Mouse (Mus musculus) CH12.LX (cell line): ENCODE measurements around the gene Daam1. TPM values are rescaled to one million over a fixed set of nuclear protein-coding genes. Genes with fewer than 3 reads are reported as not detected.

Source experiments
- DNase-seq: peaks from one replicate; pipeline ENCODE4 v3.0.0-alpha.2; 2013; ENCODE audit errors: extremely low read depth
- H3K27ac ChIP-seq: 2 replicates; pipeline ENCODE4 v1.5.1; 2012; ENCODE audit warnings: low read depth, mild to moderate bottlenecking, control low read depth, moderate library complexity; ENCODE audit not compliant: insufficient read depth
- H3K27me3 ChIP-seq: replicated peaks from 2 replicates; pipeline ENCODE3; 2012; ENCODE audit warnings: inconsistent platforms
- H3K36me3 ChIP-seq, 2 experiments: replicated peaks in 1 of 2; 2 replicates each; pipeline versions ENCODE3 to v1.6.1; 2012; ENCODE audit warnings: inconsistent platforms in 1 of 2, low read length in 1 of 2, mild to moderate bottlenecking in 1 of 2, mixed read lengths in 1 of 2, moderate library complexity in 1 of 2; ENCODE audit not compliant: control insufficient read depth in 1 of 2, insufficient read depth in 1 of 2
- H3K4me1 ChIP-seq, 2 experiments: 2 replicates each; pipeline ENCODE4 v1.6.1; 2012; ENCODE audit warnings: inconsistent platforms in 1 of 2, moderate library complexity in 1 of 2; ENCODE audit not compliant: insufficient read depth in 2 of 2, control insufficient read depth in 1 of 2
- H3K4me2 ChIP-seq: 2 replicates; pipeline ENCODE4 v1.6.1; 2012; ENCODE audit warnings: low read depth, mild to moderate bottlenecking, control low read depth; ENCODE audit not compliant: poor library complexity, insufficient read depth, severe bottlenecking
- H3K4me3 ChIP-seq, 3 experiments: fragments of 150-350 bp in 1 of 3; sonication (generic) in 1 of 3; replicated peaks in 1 of 3; 2 replicates each; pipeline versions ENCODE3 to v1.5.1; 2011 to 2012; ENCODE audit warnings: low read depth in 2 of 3, low read length in 2 of 3, mild to moderate bottlenecking in 2 of 3, moderate library complexity in 2 of 3, control low read depth in 1 of 3, improper control_type of control experiment in 1 of 3, inconsistent platforms in 1 of 3, mixed read lengths in 1 of 3; ENCODE audit not compliant: poor library complexity in 1 of 3
- H3K79me2 ChIP-seq: replicated peaks from 2 replicates; pipeline ENCODE4 v1.6.1; 2012; ENCODE audit warnings: mild to moderate bottlenecking, moderate library complexity; ENCODE audit not compliant: control insufficient read depth, poor library complexity, insufficient read depth, severe bottlenecking; ENCODE audit errors: extremely low read depth
- H3K9ac ChIP-seq: 2 replicates; pipeline ENCODE4 v1.6.1; 2012; ENCODE audit warnings: low read depth, mild to moderate bottlenecking, control low read depth, moderate library complexity; ENCODE audit not compliant: insufficient read depth
- H3K9me3 ChIP-seq: replicated peaks from 2 replicates; pipeline ENCODE3; 2012; ENCODE audit warnings: low read length, inconsistent platforms, mixed read lengths
- BHLHE40 ChIP-seq: IDR thresholded peaks from 2 replicates; pipeline ENCODE4 v1.6.1; 2011; ENCODE audit warnings: mild to moderate bottlenecking, low read depth, low read length, improper control_type of control experiment
- CHD1 ChIP-seq: IDR thresholded peaks from 2 replicates; pipeline ENCODE4 v1.6.1; 2012; ENCODE audit warnings: low read depth, low read length, improper control_type of control experiment, inconsistent platforms
- CTCF ChIP-seq, 2 experiments: IDR thresholded peaks in 1 of 2; conservative IDR thresholded peaks in 1 of 2; 2 replicates each; pipeline ENCODE4 v1.5.1; 2011 to 2012; ENCODE audit warnings: low read depth in 2 of 2, low read length in 2 of 2, improper control_type of control experiment in 1 of 2, inconsistent platforms in 1 of 2, mild to moderate bottlenecking in 1 of 2, moderate library complexity in 1 of 2
- ELF1 ChIP-seq: IDR thresholded peaks from 2 replicates; pipeline ENCODE4 v1.6.1; 2014; ENCODE audit warnings: low read depth, mild to moderate bottlenecking, inconsistent platforms, low read length, improper control_type of control experiment
- EP300 ChIP-seq: IDR thresholded peaks from 2 replicates; pipeline ENCODE4 v1.6.1; 2011; ENCODE audit warnings: low read length, improper control_type of control experiment
- MAFK ChIP-seq: IDR thresholded peaks from 2 replicates; pipeline ENCODE4 v1.6.1; 2011; ENCODE audit warnings: low read length, improper control_type of control experiment; ENCODE audit not compliant: insufficient replicate concordance
- MEF2A ChIP-seq: IDR thresholded peaks from 2 replicates; pipeline ENCODE4 v1.6.1; 2014; ENCODE audit warnings: low read depth, mild to moderate bottlenecking, inconsistent platforms, low read length, improper control_type of control experiment, borderline replicate concordance
- MXI1 ChIP-seq: IDR thresholded peaks from 2 replicates; pipeline ENCODE4 v1.6.1; 2011; ENCODE audit warnings: mild to moderate bottlenecking, low read depth, low read length, improper control_type of control experiment
- POLR2AphosphoS2 ChIP-seq: IDR thresholded peaks from 2 replicates; pipeline ENCODE4 v1.6.1; 2011; ENCODE audit warnings: low read depth, low read length, improper control_type of control experiment
- RAD21 ChIP-seq: IDR thresholded peaks from 2 replicates; pipeline ENCODE4 v1.6.1; 2011; ENCODE audit warnings: low read depth, mild to moderate bottlenecking, low read length, improper control_type of control experiment, moderate library complexity
- TBP ChIP-seq: conservative IDR thresholded peaks from 2 replicates; pipeline ENCODE4 v1.6.1; 2011; ENCODE audit warnings: low read depth, low read length, improper control_type of control experiment
- USF1 ChIP-seq: IDR thresholded peaks from 2 replicates; pipeline ENCODE4 v1.6.1; 2014; ENCODE audit warnings: low read depth, mild to moderate bottlenecking, inconsistent platforms, low read length, improper control_type of control experiment
- ZNF384 ChIP-seq: IDR thresholded peaks from 2 replicates; pipeline ENCODE4 v1.6.1; 2012; ENCODE audit warnings: low read depth, low read length, improper control_type of control experiment, inconsistent platforms
- dilution Hi-C: fragments of 300-500 bp; cut with MboI; formaldehyde crosslinking; loops from 2 replicates; pipeline ENCODE4 v1.14.3; 2020; ENCODE audit warnings: low sequenced_read_pairs; ENCODE audit not compliant: extremely low pct_unique_long_range_greater_than_20kb, extremely low pct_ligation_motif_present
- in situ Hi-C: fragments of 300-500 bp; cut with MboI; formaldehyde crosslinking; loops from 3 replicates; pipeline ENCODE4 v1.14.3; 2019; ENCODE audit warnings: low sequenced_read_pairs, low pct_ligation_motif_present, low pct_unique_long_range_greater_than_20kb, mixed read lengths
- polyA plus RNA-seq: library from polyadenylated mRNA; unstranded; fragments of >175 nt; gene quantifications from 2 replicates; pipeline ENCODE4 v1.2.1, GENCODE M21; 2012; ENCODE audit warnings: low read depth; ENCODE audit not compliant: insufficient read length
- total RNA-seq, 2 experiments: library from RNA; depleted of rRNA; stranded (reverse); fragments of 300-350 nt in 1 of 2; fragments of >200 nt in 1 of 2; gene quantifications; 2 replicates each; pipeline ENCODE4 v1.2.3; 2012 to 2014

Gene Daam1
- total and polyA plus RNA-seq, 3 experiments: 10.7 to 27.9 (median 23.6) TPM

- Histone ChIP-seq H3K36me3 (no peaks in the 10 kb centered on the region), H3K9ac (no peak overlapping the region), H3K9me3 (no peaks in the 10 kb centered on the region), H3K27ac (no peak overlapping the region), H3K79me2 (no peaks in the 10 kb centered on the region), H3K4me2 (no peak overlapping the region), H3K27me3 (no peaks in the 10 kb centered on the region), H3K4me1 (no peaks in the 10 kb centered on the region), H3K4me3 (no peak overlapping the region)
- TF ChIP-seq BHLHE40 (peak; percentile 46; the same call in 1 of the 2 replicates), POLR2AphosphoS2 (no peak)
- DNase-seq: no peak
- in situ Hi-C loops: no loop called here
- dilution Hi-C loops: no loop called here
These were observed 46.1 kb upstream of the Daam1 start for GRCm38 (mm10) chr12:71784666-71785255.

DNA sequence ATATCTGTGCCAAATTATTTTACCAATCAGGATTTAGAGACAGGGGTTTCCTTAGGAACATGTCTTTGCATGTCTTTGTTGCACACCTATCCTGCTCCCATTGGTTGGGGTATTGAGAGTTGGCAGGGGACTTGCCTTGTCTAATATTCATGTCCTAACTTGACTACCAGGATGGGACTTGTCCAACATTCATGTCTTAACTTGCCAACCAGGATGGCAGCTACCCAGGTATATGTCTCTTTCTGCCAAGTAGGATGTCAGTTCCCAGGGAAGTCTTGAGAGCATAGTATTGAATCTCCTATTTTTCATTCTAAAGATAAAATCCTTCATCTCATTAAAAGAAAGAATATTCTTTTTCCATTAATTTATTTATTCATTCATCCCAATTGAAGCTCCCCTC, 44.4 kb upstream of the Daam1 start:
- H3K4me3 ChIP-seq: no peak overlapping the region
- no peaks in the 10 kb centered on the region for H3K79me2 ChIP-seq
- H3K4me1 ChIP-seq: no peaks in the 10 kb centered on the region
- DNase-seq: no peak
- H3K4me2 ChIP-seq: no peak overlapping the region
- no peak overlapping the region for H3K9ac ChIP-seq
- no peaks in the 10 kb centered on the region for H3K36me3 ChIP-seq
- dilution Hi-C loops: no loop called here
- TF ChIP-seq MXI1 (no peak), ZNF384 (no peak), MAFK (no peak), MEF2A (no peak), ELF1 (no peak), USF1 (no peak), POLR2AphosphoS2 (no peak), CTCF (conservative IDR thresholded peaks at IDR 0.05 in 1 of 2, IDR thresholded peaks at IDR 0.05 in 1 of 2; ENCODE audit: low read depth in 2 of 2, low read length in 2 of 2) (no peak), TBP (no peak), EP300 (no peak), BHLHE40 (no peak), RAD21 (no peak)
- H3K9me3 ChIP-seq: no peaks in the 10 kb centered on the region
- in situ Hi-C loops: no loop called here
- H3K27ac ChIP-seq: no peak overlapping the region
- H3K27me3 ChIP-seq: no peaks in the 10 kb centered on the region

DNA sequence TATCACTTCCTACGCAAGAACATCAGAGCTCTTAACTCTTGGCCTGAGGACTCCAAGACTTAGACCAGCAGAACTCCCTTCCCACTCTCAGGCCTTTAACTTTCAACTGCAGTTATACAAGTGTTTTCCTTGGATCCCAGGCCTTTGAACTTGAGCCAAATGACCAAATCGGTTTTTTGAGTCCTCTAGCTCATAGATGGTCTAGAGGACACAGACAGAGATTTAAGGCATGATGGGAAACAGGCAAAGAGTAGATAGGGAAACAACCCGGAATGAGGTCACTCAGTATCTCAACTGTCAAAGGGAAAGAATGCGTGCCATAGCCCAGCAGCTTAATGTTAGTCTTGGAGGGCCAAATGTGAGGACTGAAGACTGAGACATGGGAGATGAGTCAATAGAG, 42.1 kb upstream of the Daam1 start:
- no peak for DNase-seq
- Histone ChIP-seq H3K79me2 (no peaks in the 10 kb centered on the region), H3K27me3 (no peaks in the 10 kb centered on the region), H3K4me1 (no peaks in the 10 kb centered on the region), H3K9me3 (no peaks in the 10 kb centered on the region)
- in situ Hi-C loops: no loop called here
- TF ChIP-seq CHD1: no peak
- TF ChIP-seq, all 38 proteins: peak for 0
- dilution Hi-C loops: no loop called here
- Histone ChIP-seq H3K4me2 (no peak overlapping the region), H3K9ac (no peak overlapping the region), H3K4me3 (no peak overlapping the region), H3K36me3 (no peaks in the 10 kb centered on the region), H3K27ac (no peak overlapping the region)
